Mouse (Mus musculus): ENCODE data around the gene Rnf19b. TPM values are rescaled to one million over a fixed set of nuclear protein-coding genes. Genes with fewer than 3 reads are reported as not detected.
A peak's percentile ranks its signal among the peaks of the same experiment; 100 is the strongest.

Rnf19b gene
- polyA plus RNA-seq (2016; fragmentation: Nextera tagmentation; extraction: Ambion mirVana), result 10.9 and 11.3 TPM in 2 replicates

DNA sequence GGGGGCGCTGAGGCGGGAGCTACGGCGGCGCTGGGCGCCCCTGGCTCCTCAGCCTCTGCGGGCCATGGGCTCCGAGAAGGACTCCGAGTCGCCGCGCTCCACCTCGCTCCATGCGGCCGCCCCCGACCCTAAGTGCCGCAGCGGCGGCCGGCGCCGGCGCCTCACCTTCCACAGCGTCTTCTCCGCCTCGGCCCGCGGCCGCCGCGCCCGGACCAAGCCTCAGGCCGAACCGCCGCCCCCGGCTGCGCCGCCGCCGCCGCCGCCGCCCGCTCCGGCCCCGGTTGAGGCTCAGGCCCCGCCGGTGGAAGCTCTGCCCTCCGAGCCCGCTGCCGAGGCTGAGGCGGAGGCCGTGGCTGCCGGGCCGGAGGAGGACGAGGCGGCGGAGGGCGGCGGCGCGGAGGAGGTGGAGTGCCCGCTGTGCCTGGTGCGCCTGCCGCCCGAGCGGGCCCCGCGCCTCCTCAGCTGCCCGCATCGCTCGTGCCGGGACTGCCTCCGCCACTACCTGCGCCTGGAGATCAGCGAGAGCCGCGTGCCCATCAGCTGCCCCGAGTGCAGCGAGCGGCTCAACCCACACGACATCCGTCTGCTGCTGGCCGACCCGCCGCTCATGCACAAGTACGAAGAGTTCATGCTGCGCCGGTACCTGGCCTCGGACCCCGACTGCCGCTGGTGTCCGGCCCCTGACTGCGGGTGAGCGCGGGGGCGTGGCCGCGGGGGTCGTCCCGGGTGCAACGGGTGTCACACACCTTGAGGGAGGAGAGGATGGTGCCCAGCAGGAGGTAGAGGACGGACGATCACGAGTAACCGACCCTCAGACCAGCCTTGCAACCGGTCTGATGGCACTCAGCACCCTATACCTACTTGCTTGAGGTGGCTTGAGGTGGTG is at the start of gene Rnf19b:
Gene Rnf19b, plus strand, starts transcription at position 65 of the 886 bp plus-strand sequence.
- peak within 1 kb of the TSS; percentile 92 for H3K27ac ChIP-seq
- peak within 1 kb of the TSS; percentile 96 for H3K9ac ChIP-seq
- ATAC-seq (ENCODE audit: insufficient number of reproducible peaks, insufficient read depth, low FRiP score, low TSS enrichment), result peak; percentile 49
- no peaks in the 10 kb centered on the region for H3K9me3 ChIP-seq
- no peaks in the 10 kb centered on the region for H3K27me3 ChIP-seq
- peaks cover 11% of the 10 kb centered on the region for H3K4me1 ChIP-seq
- H3K36me3 ChIP-seq, result no peaks in the 10 kb centered on the region
- H3K4me3 ChIP-seq, result peak within 1 kb of the TSS; percentile 69
- WGBS, result under 1% methylated on average over 74 of the region's 107 CpGs
- peak within 1 kb of the TSS; percentile 91 for H3K4me2 ChIP-seq (replicated peaks)

- 77% methylated on average over 3 of the region's 3 CpGs for WGBS
- ATAC-seq (ENCODE audit: insufficient number of reproducible peaks, insufficient read depth, low FRiP score, low TSS enrichment), result no peak
- H3K27me3 ChIP-seq, result no peaks in the 10 kb centered on the region
- no peak overlapping the region for H3K27ac ChIP-seq
- H3K4me3 ChIP-seq, result no peak overlapping the region
- H3K9me3 ChIP-seq, result no peaks in the 10 kb centered on the region
- no peak overlapping the region for H3K4me2 ChIP-seq (replicated peaks)
- H3K36me3 ChIP-seq, result peaks cover 69% of the 10 kb centered on the region
- H3K4me1 ChIP-seq, result no peaks in the 10 kb centered on the region
- no peak overlapping the region for H3K9ac ChIP-seq
Observed at GRCm38 (mm10) chr4:129008672-129009071, 49.4 kb upstream of the Rnf19b start.

GRCm38 (mm10) chr4:129009521-129009920 is 48.5 kb upstream of the Rnf19b start:
- peaks cover 67% of the 10 kb centered on the region for H3K36me3 ChIP-seq
- H3K27ac ChIP-seq, result no peak overlapping the region
- no peak for ATAC-seq (ENCODE audit: insufficient number of reproducible peaks, insufficient read depth, low FRiP score, low TSS enrichment)
- H3K4me2 ChIP-seq (replicated peaks), result no peak overlapping the region
- 69% methylated on average over 5 of the region's 5 CpGs for WGBS
- H3K9me3 ChIP-seq, result no peaks in the 10 kb centered on the region
- no peak overlapping the region for H3K9ac ChIP-seq
- H3K4me3 ChIP-seq, result no peak overlapping the region
- H3K4me1 ChIP-seq, result no peaks in the 10 kb centered on the region
- no peaks in the 10 kb centered on the region for H3K27me3 ChIP-seq

GRCm38 (mm10) chr4:129011604-129012121 is 46.4 kb upstream of the Rnf19b start:
- H3K9me3 ChIP-seq, result no peaks in the 10 kb centered on the region
- WGBS, result 56% methylated on average over 15 of the region's 15 CpGs
- no peak overlapping the region for H3K27ac ChIP-seq
- H3K36me3 ChIP-seq, result peaks cover 46% of the 10 kb centered on the region
- H3K4me1 ChIP-seq, result 0 out of 2 replicates have a peak, but pooled peaks cover 13% of the 10 kb centered on the region
- no peak for ATAC-seq (ENCODE audit: insufficient number of reproducible peaks, insufficient read depth, low FRiP score, low TSS enrichment)
- no peak overlapping the region for H3K9ac ChIP-seq
- H3K4me3 ChIP-seq, result no peak overlapping the region
- H3K27me3 ChIP-seq, result no peaks in the 10 kb centered on the region
- no peak overlapping the region for H3K4me2 ChIP-seq (replicated peaks)

DNA sequence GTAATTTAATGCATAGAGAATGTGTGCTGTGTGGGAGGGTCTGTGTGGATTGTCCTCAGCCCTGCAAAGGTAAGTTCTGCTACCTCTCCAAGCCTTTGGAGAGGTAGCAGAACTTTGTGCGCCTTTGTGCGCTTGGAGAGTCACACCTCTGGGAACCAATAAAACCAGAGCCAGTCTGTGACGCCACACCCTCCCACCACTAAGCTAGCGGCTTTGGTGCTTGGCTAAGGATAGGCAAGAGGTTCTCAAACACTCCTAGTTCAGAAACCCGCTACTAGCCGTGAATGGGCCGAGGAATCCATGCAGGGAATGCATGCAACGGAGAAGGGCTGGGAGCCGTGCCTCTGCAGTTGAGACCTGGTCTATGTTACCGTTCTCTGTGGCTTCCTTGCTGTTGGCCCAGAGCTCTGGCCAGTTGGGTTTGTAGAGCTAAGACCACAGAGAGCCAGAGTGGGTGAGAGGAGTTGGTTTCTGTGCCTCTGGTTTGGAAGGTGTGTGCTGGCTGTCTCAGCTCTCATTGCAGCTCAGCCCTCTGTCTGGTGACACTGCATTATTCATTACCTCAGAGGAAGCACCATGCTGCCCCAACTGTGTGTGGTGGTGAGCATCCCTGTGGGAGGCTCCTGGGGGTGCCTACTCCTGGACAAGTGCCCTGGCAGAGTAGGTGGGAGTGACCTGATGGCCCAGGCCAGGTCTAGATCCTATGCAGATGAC is 44.8 kb upstream of the Rnf19b start:
- WGBS, result 64% methylated on average over 10 of the region's 10 CpGs
- no peak for ATAC-seq (ENCODE audit: insufficient number of reproducible peaks, insufficient read depth, low FRiP score, low TSS enrichment)
- H3K4me2 ChIP-seq (replicated peaks), result no peak overlapping the region

DNA sequence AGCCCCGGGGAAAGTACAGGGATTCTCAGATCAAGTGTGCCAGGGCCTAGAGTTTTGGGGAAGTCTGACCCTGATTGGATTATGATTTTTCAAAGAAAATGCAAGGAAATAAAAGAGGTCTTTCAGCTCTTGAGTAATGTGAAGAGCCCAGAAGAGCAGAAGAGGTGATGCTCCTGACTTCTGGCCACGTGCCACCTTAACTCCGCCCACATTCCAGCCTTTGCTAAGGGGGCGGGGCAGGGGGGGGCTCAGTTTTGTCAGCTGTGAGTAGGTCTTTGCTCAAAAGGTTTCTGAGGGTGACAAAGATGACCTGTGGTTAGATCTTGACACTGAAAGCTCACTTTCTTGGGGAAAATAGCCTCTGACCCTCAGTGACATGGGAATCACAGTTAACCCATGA is 41.7 kb upstream of the Rnf19b start:
- no peaks in the 10 kb centered on the region for H3K9me3 ChIP-seq
- 0 out of 2 replicates have a peak, but pooled peaks cover 2% of the 10 kb centered on the region for H3K36me3 ChIP-seq
- no peak overlapping the region for H3K4me3 ChIP-seq
- H3K27me3 ChIP-seq, result no peaks in the 10 kb centered on the region
- 0 out of 2 replicates have a peak, but pooled peaks cover 20% of the 10 kb centered on the region for H3K4me1 ChIP-seq
- ATAC-seq (ENCODE audit: insufficient number of reproducible peaks, insufficient read depth, low FRiP score, low TSS enrichment), result no peak
- H3K27ac ChIP-seq, result no peak overlapping the region
- 22% methylated on average over 4 of the region's 4 CpGs for WGBS
- no peak overlapping the region for H3K9ac ChIP-seq
- H3K4me2 ChIP-seq (replicated peaks), result no peak overlapping the region

More for the DNA sequence above, 44.8 kb upstream of the Rnf19b start:
- Histone ChIP-seq H3K4me1 (0 out of 2 replicates have a peak, but pooled peaks cover 16% of the 10 kb centered on the region), H3K27me3 (no peaks in the 10 kb centered on the region), H3K9ac (no peak overlapping the region), H3K9me3 (no peaks in the 10 kb centered on the region), H3K4me3 (no peak overlapping the region), H3K27ac (no peak overlapping the region), H3K36me3 (peaks cover 30% of the 10 kb centered on the region)

DNA sequence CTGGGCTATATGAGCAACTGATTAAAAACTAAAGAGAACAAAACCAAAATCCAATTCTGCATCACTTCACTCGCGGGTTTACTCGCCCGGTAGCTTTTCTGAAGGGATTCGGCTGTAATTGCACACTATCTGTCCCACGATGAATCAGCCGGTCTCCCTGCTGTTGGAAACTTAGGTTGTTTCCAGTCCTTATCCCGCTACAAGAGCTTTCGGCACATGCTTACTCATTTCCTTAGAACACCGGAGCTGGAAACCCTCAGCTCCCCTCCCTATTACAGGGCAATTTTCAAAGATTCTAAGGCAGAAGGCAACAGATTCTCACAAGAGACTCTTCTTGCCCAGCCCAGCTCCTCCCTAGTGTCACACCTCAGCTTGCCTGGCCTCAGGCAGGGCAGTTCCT is 40.9 kb upstream of the Rnf19b start:
- Histone ChIP-seq H3K9ac (no peak overlapping the region), H3K36me3 (no peaks in the 10 kb centered on the region)

DNA sequence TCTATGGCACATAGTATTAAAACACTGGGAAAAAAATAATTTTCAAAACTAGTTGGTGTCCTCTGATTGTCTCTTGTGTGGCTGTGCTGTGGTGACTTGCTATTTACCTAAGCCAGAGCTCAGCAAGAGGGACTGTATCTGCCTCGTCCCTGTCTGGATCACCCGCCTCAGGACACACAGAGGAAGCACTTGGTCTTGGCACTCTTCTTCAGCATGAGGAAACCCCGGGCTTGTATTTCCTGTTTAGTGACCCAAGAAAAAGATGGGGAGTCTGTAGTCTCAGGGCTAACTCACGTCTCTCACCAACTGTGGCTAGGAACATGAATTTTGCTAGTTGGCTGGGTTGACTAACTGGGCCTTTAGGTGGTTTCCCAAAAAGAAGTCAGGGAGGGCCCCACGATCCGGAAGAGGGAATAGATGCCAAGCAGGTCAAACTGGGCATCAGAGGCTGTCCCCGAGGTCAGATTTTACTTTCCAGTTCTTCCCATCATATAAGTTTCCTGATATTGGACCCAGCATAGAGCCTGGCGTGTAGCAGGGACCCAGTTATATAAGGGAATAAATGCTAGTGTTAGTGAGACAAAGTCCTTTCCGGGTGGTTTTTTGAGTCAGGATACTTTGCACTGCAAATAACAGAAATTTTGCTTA is 39.2 kb upstream of the Rnf19b start:
- no peaks in the 10 kb centered on the region for H3K9me3 ChIP-seq
- ATAC-seq (ENCODE audit: insufficient number of reproducible peaks, insufficient read depth, low FRiP score, low TSS enrichment), result no peak
- H3K4me2 ChIP-seq (replicated peaks), result no peak overlapping the region
- no peaks in the 10 kb centered on the region for H3K36me3 ChIP-seq
- no peaks in the 10 kb centered on the region for H3K27me3 ChIP-seq
- WGBS, result 80% methylated on average over 9 of the region's 9 CpGs
- no peak overlapping the region for H3K4me3 ChIP-seq
- H3K27ac ChIP-seq, result no peak overlapping the region
- H3K9ac ChIP-seq, result no peak overlapping the region
- H3K4me1 ChIP-seq, result 0 out of 2 replicates have a peak, but pooled peaks cover 20% of the 10 kb centered on the region

More for the DNA sequence above, 40.9 kb upstream of the Rnf19b start:
- no peak overlapping the region for H3K4me3 ChIP-seq
- no peaks in the 10 kb centered on the region for H3K9me3 ChIP-seq
- WGBS, result 92% methylated on average over 10 of the region's 10 CpGs
- H3K4me1 ChIP-seq, result 0 out of 2 replicates have a peak, but pooled peaks cover 20% of the 10 kb centered on the region
- H3K27me3 ChIP-seq, result no peaks in the 10 kb centered on the region
- no peak overlapping the region for H3K27ac ChIP-seq
- no peak overlapping the region for H3K4me2 ChIP-seq (replicated peaks)
- ATAC-seq (ENCODE audit: insufficient number of reproducible peaks, insufficient read depth, low FRiP score, low TSS enrichment), result no peak

- no peak overlapping the region for H3K27ac ChIP-seq
- H3K4me2 ChIP-seq (replicated peaks), result no peak overlapping the region
- H3K27me3 ChIP-seq, result no peaks in the 10 kb centered on the region
- H3K4me3 ChIP-seq, result no peak overlapping the region
- 79% methylated on average over 9 of the region's 9 CpGs for WGBS
- H3K9me3 ChIP-seq, result no peaks in the 10 kb centered on the region
- no peak overlapping the region for H3K9ac ChIP-seq
- no peak for ATAC-seq (ENCODE audit: insufficient number of reproducible peaks, insufficient read depth, low FRiP score, low TSS enrichment)
- H3K36me3 ChIP-seq, result no peaks in the 10 kb centered on the region
- 0 out of 2 replicates have a peak, but pooled peaks cover 20% of the 10 kb centered on the region for H3K4me1 ChIP-seq
Observed at GRCm38 (mm10) chr4:129019788-129020187, 38.3 kb upstream of the Rnf19b start.

- WGBS, result 68% methylated on average over 6 of the region's 6 CpGs
- ATAC-seq (ENCODE audit: insufficient number of reproducible peaks, insufficient read depth, low FRiP score, low TSS enrichment), result no peak
- no peaks in the 10 kb centered on the region for H3K9me3 ChIP-seq
- no peak overlapping the region for H3K4me2 ChIP-seq (replicated peaks)
- H3K9ac ChIP-seq, result no peak overlapping the region
- H3K27ac ChIP-seq, result no peak overlapping the region
- no peak overlapping the region for H3K4me3 ChIP-seq
- H3K27me3 ChIP-seq, result no peaks in the 10 kb centered on the region
- H3K36me3 ChIP-seq, result no peaks in the 10 kb centered on the region
- 0 out of 2 replicates have a peak, but pooled peaks cover 19% of the 10 kb centered on the region for H3K4me1 ChIP-seq
Observed at GRCm38 (mm10) chr4:129020454-129020853, 37.6 kb upstream of the Rnf19b start.

DNA sequence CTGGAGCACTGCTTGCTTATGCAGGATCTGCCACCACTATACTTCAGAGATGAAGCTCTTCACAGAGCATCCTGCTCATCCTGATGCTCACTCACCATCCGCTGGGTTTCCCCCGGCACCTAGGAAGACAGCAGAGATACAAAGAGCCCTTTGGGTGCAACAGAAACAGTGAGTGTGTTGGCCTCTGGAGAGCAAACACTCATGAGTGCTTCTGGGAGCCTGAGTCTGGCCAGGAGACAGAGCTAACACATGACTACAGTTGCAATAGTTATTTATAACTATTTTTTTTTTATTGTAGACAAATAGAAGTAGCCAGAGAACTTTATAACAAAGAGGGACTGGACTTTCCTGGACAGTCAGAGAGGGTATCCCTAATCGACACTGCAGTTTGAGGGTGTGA is 36.6 kb upstream of the Rnf19b start:
- H3K9me3 ChIP-seq, result no peaks in the 10 kb centered on the region
- H3K9ac ChIP-seq, result no peak overlapping the region
- WGBS, result 89% methylated on average over 3 of the region's 3 CpGs
- H3K4me2 ChIP-seq (replicated peaks), result no peak overlapping the region
- H3K36me3 ChIP-seq, result no peaks in the 10 kb centered on the region
- no peak overlapping the region for H3K27ac ChIP-seq
- 0 out of 2 replicates have a peak, but pooled peaks cover 10% of the 10 kb centered on the region for H3K4me1 ChIP-seq
- H3K4me3 ChIP-seq, result no peak overlapping the region
- no peak for ATAC-seq (ENCODE audit: insufficient number of reproducible peaks, insufficient read depth, low FRiP score, low TSS enrichment)
- no peaks in the 10 kb centered on the region for H3K27me3 ChIP-seq
